Mouse (Mus musculus) lung, postnatal 25 days (tissue): ENCODE measurements around the gene Chordc1.
"Not testable (repeated sequence)": the region's sequence is repeated elsewhere in the genome, so short reads cannot be mapped to it uniquely, and the experiment has no call there.

Experiments
- DNase-seq: peaks from one replicate; pipeline ENCODE4 v3.0.0; 2022; ENCODE audit warnings: low spot score

Chordc1 gene

GRCm38 (mm10) chr9:18291571-18292429 lies at the start of gene Chordc1:
Gene Chordc1, plus strand, starts transcription at chr9:18292125.
- peak; percentile 94 for DNase-seq

DNA sequence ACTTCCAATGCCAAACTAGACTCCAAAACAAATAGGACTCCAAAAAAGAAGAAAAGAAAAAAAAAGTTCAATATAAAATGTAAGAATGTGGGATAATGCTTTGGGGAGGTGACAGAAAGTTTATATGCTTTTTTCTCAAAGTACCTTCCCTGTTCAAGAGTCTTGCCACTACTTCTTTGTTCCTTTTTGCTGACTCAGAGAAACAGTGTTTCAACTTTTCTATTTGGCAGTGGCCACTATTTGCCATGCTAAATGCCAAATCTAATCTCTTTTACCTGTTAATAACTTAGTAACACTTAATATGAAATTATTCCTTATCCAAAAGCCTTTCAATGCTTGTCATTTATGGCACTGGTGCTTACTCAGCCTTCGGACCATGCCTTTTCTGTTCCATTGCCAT lies 16.0 kb upstream of the Chordc1 start:
- no peak for DNase-seq

GRCm38 (mm10) chr9:18276844-18277243 lies 15.1 kb upstream of the Chordc1 start:
- no peak for DNase-seq

- no peak for DNase-seq
These were observed 14.4 kb upstream of the Chordc1 start for GRCm38 (mm10) chr9:18277497-18277896.

- DNase-seq, result not testable (repeated sequence)
These were observed 13.2 kb upstream of the Chordc1 start for GRCm38 (mm10) chr9:18278693-18279092.

DNA sequence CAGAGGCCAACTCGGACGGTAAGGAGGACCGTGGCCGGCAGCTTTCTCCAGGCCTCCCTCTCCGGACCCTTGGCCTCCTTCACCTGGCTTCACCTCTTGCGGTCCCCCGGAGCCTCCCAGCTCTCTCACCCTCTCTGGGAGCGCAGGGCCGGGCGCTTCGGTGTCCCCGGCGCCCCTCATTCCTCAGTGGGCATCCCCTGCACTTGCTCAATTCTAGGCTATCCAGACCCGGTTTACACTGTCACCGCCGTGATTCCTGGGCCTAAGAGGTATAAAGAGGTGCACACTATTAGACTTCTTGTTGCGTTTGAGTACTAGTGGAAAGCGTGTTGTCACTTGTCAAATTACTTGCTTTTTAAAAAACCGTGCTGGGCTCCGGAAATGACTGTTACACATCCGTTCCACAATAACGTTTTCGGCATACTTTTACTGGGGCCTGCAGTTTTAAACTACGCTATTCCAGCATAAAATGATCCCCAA lies 558 bp downstream of the Chordc1 start:
- peak; percentile 2 for DNase-seq

DNA sequence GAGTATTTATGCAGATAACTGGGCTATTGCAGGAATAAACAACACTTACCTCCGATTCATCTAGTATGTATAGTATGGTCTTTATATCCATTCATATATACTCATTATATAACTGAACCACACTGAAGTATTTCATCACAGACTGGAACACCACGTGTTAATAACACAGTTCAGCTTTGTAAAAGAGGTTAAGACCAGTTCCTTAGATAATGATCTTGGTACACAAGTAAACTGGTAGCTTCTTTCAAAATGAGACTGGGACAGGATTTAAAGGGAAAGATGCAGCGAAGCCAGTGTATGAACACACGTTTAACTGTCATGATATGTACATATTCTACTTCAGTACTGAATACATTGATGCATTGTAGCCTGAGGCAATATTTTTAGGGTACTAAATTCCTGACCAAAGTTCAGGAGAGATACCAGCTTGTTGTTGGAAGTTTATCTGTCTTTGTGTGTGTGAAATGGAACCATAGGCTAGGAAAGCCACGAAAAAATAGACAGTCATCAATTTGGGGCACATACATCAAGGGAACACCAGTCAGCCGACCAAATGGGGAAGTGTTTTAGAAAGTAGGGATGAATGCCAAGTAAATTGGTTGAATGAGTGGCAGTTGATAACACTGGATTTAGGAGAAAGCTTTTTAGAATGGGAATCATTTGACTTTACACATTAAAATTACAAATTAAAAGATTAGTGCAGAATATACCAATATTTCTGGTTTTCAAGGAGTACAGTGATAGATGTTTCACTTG lies 1.3 kb downstream of the Chordc1 start:
- DNase-seq, result no peak

- no peak for DNase-seq
These were observed 6.4 kb downstream of the Chordc1 start for GRCm38 (mm10) chr9:18298301-18298700.

DNA sequence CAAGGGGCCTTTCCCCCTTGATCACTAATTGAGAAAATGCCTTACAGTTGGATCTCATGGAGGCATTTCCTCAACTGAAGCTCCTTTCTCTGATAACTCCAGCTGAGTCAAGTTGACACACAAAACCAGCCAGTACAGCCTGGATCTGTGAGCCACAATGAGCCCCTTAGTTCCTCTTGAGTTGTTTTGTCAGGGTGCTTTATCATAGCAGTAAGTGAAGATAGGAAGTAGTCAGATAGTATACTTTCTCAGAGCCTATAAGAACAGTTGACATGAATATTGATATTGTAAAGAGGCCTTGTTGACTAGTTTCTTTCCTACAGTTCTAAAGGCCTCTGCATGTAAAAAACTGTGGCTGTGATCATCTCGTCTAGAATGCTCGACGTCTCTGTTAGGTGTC lies 28.1 kb downstream of the Chordc1 start:
- no peak for DNase-seq
